Mouse (Mus musculus) testis, adult 2 months (tissue): ENCODE data around the gene Rapgef3.

Source experiments
- CTCF ChIP-seq: fragments of 200-500 bp; IDR thresholded peaks from 2 replicates; pipeline ENCODE4 v1.5.1; 2012; ENCODE audit warnings: low read depth, mild to moderate bottlenecking, inconsistent platforms, low read length, moderate library complexity; ENCODE audit not compliant: control insufficient read depth, insufficient read depth, insufficient replicate concordance
- POLR2A ChIP-seq: fragments of 200-500 bp; IDR thresholded peaks from 2 replicates; pipeline ENCODE4 v1.6.1; 2012; ENCODE audit warnings: low read depth, mild to moderate bottlenecking, inconsistent platforms, low read length, moderate library complexity; ENCODE audit not compliant: control insufficient read depth

DNA sequence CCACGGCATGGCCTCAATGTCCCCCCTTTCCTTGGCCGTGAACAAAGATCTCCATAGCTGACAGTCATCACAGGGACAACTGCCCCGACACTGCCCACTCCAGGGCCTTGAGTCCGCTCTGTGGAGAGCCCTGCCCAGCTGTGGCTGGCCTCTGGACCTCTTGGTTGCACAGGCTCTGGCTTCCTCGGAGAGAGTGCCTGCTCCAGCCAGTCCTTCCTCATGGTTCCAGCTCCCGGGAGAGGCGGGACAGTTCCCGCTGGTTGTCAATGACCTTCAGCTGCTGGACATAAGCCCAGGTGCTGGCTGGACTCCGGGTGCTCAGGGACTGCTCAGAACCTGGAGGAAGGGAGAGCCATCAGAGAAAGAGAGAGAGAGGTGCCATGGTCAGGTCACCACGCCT, 22.4 kb downstream of the Rapgef3 start:
- TF ChIP-seq CTCF (no peak), POLR2A (no peak; the same call in 1 of the 2 replicates)
